Mouse (Mus musculus) neural tube, embryonic 15.5 days (tissue): ENCODE data around the gene Cxcr4. TPM values are rescaled to one million over a fixed set of nuclear protein-coding genes. Genes with fewer than 3 reads are reported as not detected.

ENCODE experiments used
- ATAC-seq: fragments of 200-750 bp; cut with Nextera tagmentation; 2 replicates; pipeline ENCODE4 v1.8.0; 2017; ENCODE audit warnings: mild to moderate bottlenecking, moderate TSS enrichment, moderate library complexity; ENCODE audit not compliant: low FRiP score
- H3K27ac ChIP-seq: fragments of 300-500 bp; sonication (generic); replicated peaks from 2 replicates; pipeline ENCODE4 v1.5.1; 2015; ENCODE audit warnings: mild to moderate bottlenecking, inconsistent platforms
- H3K27me3 ChIP-seq: fragments of 300-500 bp; sonication (generic); replicated peaks from 2 replicates; pipeline ENCODE4 v1.6.1; 2015; ENCODE audit warnings: inconsistent platforms
- H3K36me3 ChIP-seq: fragments of 300-500 bp; sonication (generic); 2 replicates; pipeline ENCODE4 v1.6.1; 2015; ENCODE audit warnings: inconsistent platforms
- H3K4me1 ChIP-seq: fragments of 300-500 bp; sonication (generic); 2 replicates; pipeline ENCODE4 v1.6.1; 2015; ENCODE audit warnings: inconsistent platforms
- H3K4me2 ChIP-seq: fragments of 300-500 bp; sonication (generic); 2 replicates; pipeline ENCODE4 v1.6.1; 2015; ENCODE audit warnings: inconsistent platforms, mild to moderate bottlenecking, moderate library complexity
- H3K4me3 ChIP-seq: fragments of 300-500 bp; sonication (generic); replicated peaks from 2 replicates; pipeline ENCODE4 v1.5.1; 2015; ENCODE audit warnings: mild to moderate bottlenecking, inconsistent platforms
- H3K9ac ChIP-seq: fragments of 300-500 bp; sonication (generic); replicated peaks from 2 replicates; pipeline ENCODE4 v1.6.1; 2015; ENCODE audit warnings: mild to moderate bottlenecking, inconsistent platforms
- H3K9me3 ChIP-seq: fragments of 300-500 bp; sonication (generic); replicated peaks from 2 replicates; pipeline ENCODE4 v1.6.1; 2016; ENCODE audit warnings: inconsistent platforms
- WGBS: fragments of 180-500 bp; shearing (Covaris S2); methylation state at CpG from one replicate; pipeline ENCODE4 v1.1.7; 2015; ENCODE audit warnings: mixed read lengths; 5-methylcytosine and 5-hydroxymethylcytosine counted together
- polyA plus RNA-seq: library from polyadenylated mRNA; unstranded; fragments of >200 nt; fragmentation: Nextera tagmentation; extraction: Ambion mirVana; gene quantifications from 2 replicates; pipeline ENCODE4 v1.2.1, GENCODE M21; 2015

Gene Cxcr4
- polyA plus RNA-seq, 1 experiment from 2014 or later = 4.2 TPM

DNA sequence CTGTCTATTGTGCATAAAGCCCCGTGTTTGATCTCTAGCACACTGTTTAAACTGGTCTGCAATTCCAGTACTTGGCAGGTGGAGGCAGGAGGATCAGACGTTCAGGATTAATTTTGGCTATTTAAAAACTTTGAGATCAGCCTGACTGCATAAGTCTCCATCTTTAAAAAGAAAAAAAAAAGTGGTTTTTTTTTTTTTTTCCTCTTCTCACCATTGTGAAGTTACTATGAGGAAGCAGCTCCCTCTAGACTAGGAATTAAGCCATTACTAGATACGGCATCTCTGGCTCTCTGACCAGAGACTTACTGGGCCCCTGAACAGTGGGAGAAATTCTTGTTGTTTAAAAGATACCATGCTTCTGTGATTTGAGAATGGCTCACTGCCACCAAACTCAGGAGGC lies 49.5 kb downstream of the Cxcr4 start:
- H3K27me3 ChIP-seq = no peaks in the 10 kb centered on the region
- WGBS = 75% methylated on average over 3 of the region's 3 CpGs

DNA sequence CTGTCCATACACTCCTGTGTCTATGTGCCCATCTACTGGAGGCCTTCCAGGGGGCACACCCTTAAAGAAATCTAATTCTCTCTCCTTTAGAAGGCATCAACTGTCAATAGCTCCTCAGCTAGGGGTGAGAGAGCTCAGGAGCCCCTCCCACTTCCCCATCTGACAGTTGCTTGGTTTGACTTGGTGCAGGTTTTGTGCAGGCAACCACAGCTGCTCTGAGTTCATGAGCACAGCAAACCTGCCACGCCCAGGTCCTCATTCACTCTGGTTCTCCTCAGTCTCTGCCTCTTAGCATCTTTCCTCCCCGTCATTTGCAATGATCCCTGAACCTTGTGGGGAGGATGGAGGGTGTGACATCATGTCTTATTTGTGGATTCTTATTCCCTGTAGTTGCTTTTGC lies 51.9 kb downstream of the Cxcr4 start:
- no peak overlapping the region for H3K27ac ChIP-seq
- 84% methylated on average over 2 of the region's 2 CpGs for WGBS

More for the DNA sequence above, 49.5 kb downstream of the Cxcr4 start:
- Histone ChIP-seq H3K9me3 (no peaks in the 10 kb centered on the region), H3K27ac (no peak overlapping the region), H3K4me2 (no peak overlapping the region), H3K4me1 (peaks cover 11% of the 10 kb centered on the region), H3K36me3 (no peaks in the 10 kb centered on the region), H3K4me3 (no peak overlapping the region), H3K9ac (no peak overlapping the region)
- no peak for ATAC-seq

DNA sequence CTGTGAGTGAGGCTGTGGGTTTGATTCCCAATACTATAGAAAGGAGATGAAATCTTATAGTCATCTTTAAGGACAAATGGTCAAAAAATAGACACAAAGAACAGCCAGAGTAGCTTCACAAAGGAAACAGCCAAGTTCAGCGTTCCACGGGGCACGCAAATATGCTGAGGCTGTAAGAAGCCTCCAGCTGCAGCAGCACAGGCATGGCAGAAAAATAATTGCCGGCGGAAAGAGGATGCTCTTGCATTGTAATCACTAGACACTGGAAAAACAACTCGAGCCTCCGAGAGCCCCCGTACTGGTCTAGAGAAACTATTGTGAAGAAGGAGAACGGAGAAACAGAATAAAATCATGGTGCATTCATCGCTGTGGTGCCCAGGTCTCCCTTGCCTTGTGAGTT lies 52.5 kb downstream of the Cxcr4 start:
- Histone ChIP-seq H3K9me3 (no peaks in the 10 kb centered on the region), H3K4me3 (no peak overlapping the region), H3K4me1 (peaks cover 11% of the 10 kb centered on the region), H3K4me2 (peak overlapping the region; percentile 11; the same call in 1 of the 2 replicates), H3K36me3 (no peaks in the 10 kb centered on the region), H3K27me3 (no peaks in the 10 kb centered on the region), H3K9ac (no peak overlapping the region), H3K27ac (no peak overlapping the region)
- ATAC-seq = no peak
- WGBS = 39% methylated on average over 10 of the region's 10 CpGs

More for the DNA sequence above, 51.9 kb downstream of the Cxcr4 start:
- H3K36me3 ChIP-seq = no peaks in the 10 kb centered on the region
- H3K4me2 ChIP-seq = no peak overlapping the region
- no peak overlapping the region for H3K9ac ChIP-seq
- H3K4me1 ChIP-seq = peaks cover 11% of the 10 kb centered on the region
- H3K4me3 ChIP-seq = no peak overlapping the region
- ATAC-seq = no peak
- no peaks in the 10 kb centered on the region for H3K9me3 ChIP-seq
- H3K27me3 ChIP-seq = no peaks in the 10 kb centered on the region

Other genes starting within 250 kb of the Cxcr4 start
- gene Mcm6, start 232.6 kb downstream of the Cxcr4 start, polyA plus RNA-seq = 52.3 and 111 TPM in 2 replicates
- gene Dars, start 174.9 kb downstream of the Cxcr4 start, polyA plus RNA-seq = 132 and 154 TPM in 2 replicates